Mouse (Mus musculus) bone marrow macrophage, adult 2 months (primary cell): ENCODE results near the gene Pxt1. TPM values are rescaled to one million over a fixed set of nuclear protein-coding genes. Genes with fewer than 3 reads are reported as not detected.

Experiments used
- H3K27ac ChIP-seq: 2 replicates; pipeline ENCODE4 v1.5.1; 2012; ENCODE audit warnings: low read depth, low read length; ENCODE audit not compliant: insufficient read depth
- H3K4me1 ChIP-seq: 2 replicates; pipeline ENCODE4 v1.6.1; 2012; ENCODE audit warnings: low read length; ENCODE audit not compliant: control insufficient read depth, insufficient read depth
- H3K4me3 ChIP-seq: 2 replicates; pipeline ENCODE4 v1.5.1; 2012; ENCODE audit warnings: mild to moderate bottlenecking, low read length, moderate library complexity; ENCODE audit not compliant: insufficient read depth
- CTCF ChIP-seq: IDR thresholded peaks from 2 replicates; pipeline ENCODE4 v1.5.1; 2012; ENCODE audit warnings: low read depth, mild to moderate bottlenecking, low read length, moderate library complexity
- POLR2A ChIP-seq: IDR thresholded peaks from 2 replicates; pipeline ENCODE4 v1.6.1; 2012; ENCODE audit warnings: mild to moderate bottlenecking, low read depth, low read length, borderline replicate concordance
- polyA plus RNA-seq: library from polyadenylated mRNA; stranded (reverse); fragments of >200 nt; gene quantifications from 2 replicates; pipeline ENCODE4 v1.2.4, GENCODE M21; 2012; ENCODE audit not compliant: missing spikeins, insufficient read depth, insufficient read length

The Pxt1 gene
- polyA plus RNA-seq, 1 experiment = not detected

GRCm38 (mm10) chr17:28899427-28899826 is 44.2 kb downstream of the Pxt1 start:
- Histone ChIP-seq H3K27ac (no peak overlapping the region), H3K4me3 (no peak overlapping the region), H3K4me1 (peaks cover 8% of the 10 kb centered on the region)
- TF ChIP-seq POLR2A = no peak
- TF ChIP-seq CTCF = no peak

- TF ChIP-seq CTCF (no peak), POLR2A (no peak)
- Histone ChIP-seq H3K27ac (no peak overlapping the region), H3K4me3 (no peak overlapping the region), H3K4me1 (peaks cover 18% of the 10 kb centered on the region)
Observed at GRCm38 (mm10) chr17:28898249-28898648, 45.4 kb downstream of the Pxt1 start.

- Histone ChIP-seq H3K4me1 (peaks cover 18% of the 10 kb centered on the region), H3K27ac (no peak overlapping the region), H3K4me3 (no peak overlapping the region)
- TF ChIP-seq CTCF (no peak), POLR2A (no peak)
Observed at GRCm38 (mm10) chr17:28897817-28898216, 45.8 kb downstream of the Pxt1 start.

GRCm38 (mm10) chr17:28896095-28896780 is 47.4 kb downstream of the Pxt1 start:
- Histone ChIP-seq H3K27ac (no peak overlapping the region), H3K4me3 (no peak overlapping the region), H3K4me1 (peaks cover 18% of the 10 kb centered on the region)
- no peak for TF ChIP-seq CTCF
- no peak for TF ChIP-seq POLR2A

- H3K4me3 ChIP-seq = no peak overlapping the region
- peak overlapping the region; percentile 66 for H3K27ac ChIP-seq
- H3K4me1 ChIP-seq = peaks cover 18% of the 10 kb centered on the region
- no peak for TF ChIP-seq CTCF
Observed at GRCm38 (mm10) chr17:28895217-28895875, 48.3 kb downstream of the Pxt1 start.

- TF ChIP-seq CTCF (no peak), POLR2A (no peak)
- peak overlapping the region; percentile 17; the same call in 1 of the 2 replicates for H3K4me3 ChIP-seq
- H3K4me1 ChIP-seq = peaks cover 18% of the 10 kb centered on the region
- peak overlapping the region; percentile 66 for H3K27ac ChIP-seq
Observed at GRCm38 (mm10) chr17:28894050-28894767, 49.4 kb downstream of the Pxt1 start.

GRCm38 (mm10) chr17:28886266-28886665 is 57.4 kb downstream of the Pxt1 start:
- TF ChIP-seq POLR2A (no peak), CTCF (no peak)
- Histone ChIP-seq H3K4me3 (no peak overlapping the region), H3K27ac (no peak overlapping the region), H3K4me1 (peaks cover 2% of the 10 kb centered on the region; the same call in 1 of the 2 replicates)

GRCm38 (mm10) chr17:28885231-28885630 is 58.4 kb downstream of the Pxt1 start:
- no peak overlapping the region for H3K4me3 ChIP-seq
- peaks cover 2% of the 10 kb centered on the region; the same call in 1 of the 2 replicates for H3K4me1 ChIP-seq
- TF ChIP-seq CTCF (no peak), POLR2A (no peak)
- no peak overlapping the region for H3K27ac ChIP-seq

Other genes with a start within 250 kb of the Pxt1 start
- gene AC170998.1, start 217.8 kb downstream of the Pxt1 start, polyA plus RNA-seq = 4.0 and 11.4 TPM in 2 replicates
- 0.27 TPM in 1 of 2 replicates, not detected in the other for gene Mapk13, start 174.5 kb downstream of the Pxt1 start, polyA plus RNA-seq
- 29.1 and 34.3 TPM in 2 replicates for gene Brpf3, start 142.8 kb downstream of the Pxt1 start, polyA plus RNA-seq
- gene Pnpla1, start 85.4 kb downstream of the Pxt1 start, polyA plus RNA-seq = 0.44 and 0.83 TPM in 2 replicates
- gene 4930539E08Rik, start 28.5 kb downstream of the Pxt1 start, polyA plus RNA-seq = 0.20 TPM in 1 of 2 replicates, not detected in the other
- gene Kctd20, start 8.1 kb upstream of the Pxt1 start, polyA plus RNA-seq = 50.0 and 54.0 TPM in 2 replicates
- 180 and 183 TPM in 2 replicates for gene Stk38, start 64.2 kb upstream of the Pxt1 start, polyA plus RNA-seq
- 151 and 170 TPM in 2 replicates for gene Srsf3, start 88.8 kb upstream of the Pxt1 start, polyA plus RNA-seq
- gene Cdkn1a, start 147.1 kb upstream of the Pxt1 start, polyA plus RNA-seq = 189 and 197 TPM in 2 replicates
- gene Rab44, start 170.3 kb upstream of the Pxt1 start, polyA plus RNA-seq = 1.3 and 1.5 TPM in 2 replicates